Mouse (Mus musculus) cerebellum, adult 2 months (tissue): ENCODE measurements around the gene Gm12184. TPM values are rescaled to one million over a fixed set of nuclear protein-coding genes. Genes with fewer than 3 reads are reported as not detected.
"Not testable (repeated sequence)": the region's sequence is repeated elsewhere in the genome, so short reads cannot be mapped to it uniquely, and the experiment has no call there.

Experiments
- DNase-seq, 2 experiments: peaks; one replicate each; pipeline ENCODE4 v3.0.0; 2021
- H3K27ac ChIP-seq: fragments of 200-500 bp; 2 replicates; pipeline ENCODE4 v1.5.1; 2012; ENCODE audit warnings: low read length, control low read depth, inconsistent platforms; ENCODE audit not compliant: insufficient read depth
- H3K27me3 ChIP-seq: fragments of 200-500 bp; 2 replicates; pipeline ENCODE4 v1.6.1; 2012; ENCODE audit warnings: inconsistent platforms, mild to moderate bottlenecking, low read length, moderate library complexity; ENCODE audit not compliant: control insufficient read depth, insufficient read depth
- H3K4me1 ChIP-seq: fragments of 200-500 bp; 2 replicates; pipeline ENCODE4 v1.6.1; 2011; ENCODE audit warnings: low read length; ENCODE audit not compliant: control insufficient read depth, insufficient read depth
- H3K4me3 ChIP-seq: fragments of 200-500 bp; replicated peaks from 2 replicates; pipeline ENCODE3; 2011; ENCODE audit warnings: mild to moderate bottlenecking, low read depth, low read length, control low read depth; ENCODE audit not compliant: insufficient read depth
- CTCF ChIP-seq: fragments of 200-500 bp; IDR thresholded peaks from 2 replicates; pipeline ENCODE4 v1.5.1; 2011; ENCODE audit warnings: low read depth, mild to moderate bottlenecking, control low read depth, low read length, moderate library complexity, borderline replicate concordance; ENCODE audit not compliant: insufficient read depth
- POLR2A ChIP-seq: fragments of 200-500 bp; IDR thresholded peaks from 2 replicates; pipeline ENCODE4 v1.6.1; 2011; ENCODE audit warnings: low read length, control low read depth, borderline replicate concordance; ENCODE audit not compliant: insufficient read depth
- WGBS: fragments of 180-500 bp; shearing (Covaris S2); methylation state at CpG from one replicate; pipeline ENCODE4 v1.1.7; 2018; 5-methylcytosine and 5-hydroxymethylcytosine counted together
- polyA plus RNA-seq: library from polyadenylated mRNA; depleted of rRNA; stranded (reverse); fragments of >200 nt; gene quantifications from 2 replicates; pipeline ENCODE4 v1.2.3, GENCODE M21; 2012

The Gm12184 gene
- polyA plus RNA-seq, 1 experiment, result 30.1 TPM

GRCm38 (mm10) chr11:48852624-48853473, 26.4 kb upstream of the Gm12184 start:
- WGBS, result 2% methylated on average over 23 of the region's 23 CpGs
- 0 out of 2 replicates have a peak, but pooled peaks cover 4% of the 10 kb centered on the region for H3K4me1 ChIP-seq
- DNase-seq, result peak in 1 of 2 experiments; percentile 42

DNA sequence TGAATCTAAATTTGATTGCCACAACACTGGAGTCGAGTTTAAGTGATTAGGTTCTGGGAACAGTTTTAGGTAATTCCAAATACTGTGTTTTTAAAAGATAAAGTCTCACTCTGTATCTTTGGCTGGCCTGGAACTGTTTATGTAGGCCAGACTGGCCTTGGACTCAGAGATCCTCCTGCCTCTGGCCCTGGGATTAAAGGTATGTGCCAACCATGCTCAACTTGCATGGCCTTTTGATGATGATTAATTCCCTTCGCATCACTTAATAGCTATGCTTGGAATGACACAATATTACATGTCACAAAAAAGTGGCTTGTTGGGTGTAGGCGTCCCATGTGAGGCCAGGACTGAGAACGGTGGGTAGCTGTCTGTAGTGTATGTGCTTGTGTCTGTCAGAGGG, 25.7 kb upstream of the Gm12184 start:
- no peak for DNase-seq
- Histone ChIP-seq H3K27ac (no peak overlapping the region), H3K27me3 (no peaks in the 10 kb centered on the region), H3K4me1 (0 out of 2 replicates have a peak, but pooled peaks cover 4% of the 10 kb centered on the region), H3K4me3 (peak overlapping the region; percentile 68)
- no peak for TF ChIP-seq CTCF
- no peak for TF ChIP-seq POLR2A
- 65% methylated on average over 4 of the region's 4 CpGs for WGBS

More at GRCm38 (mm10) chr11:48852624-48853473, 26.4 kb upstream of the Gm12184 start:
- Histone ChIP-seq H3K27me3 (no peaks in the 10 kb centered on the region), H3K27ac (peak overlapping the region; percentile 25), H3K4me3 (peak overlapping the region; percentile 68)
- TF ChIP-seq CTCF (no peak), POLR2A (no peak)

GRCm38 (mm10) chr11:48851270-48851995, 25.0 kb upstream of the Gm12184 start:
- WGBS, result 85% methylated on average over 4 of the region's 4 CpGs
- no peaks in the 10 kb centered on the region for H3K27me3 ChIP-seq
- DNase-seq, result no peak

GRCm38 (mm10) chr11:48850240-48850639, 23.8 kb upstream of the Gm12184 start:
- DNase-seq, result no peak
- Histone ChIP-seq H3K27ac (no peak overlapping the region), H3K4me3 (no peak overlapping the region), H3K4me1 (0 out of 2 replicates have a peak, but pooled peaks cover 4% of the 10 kb centered on the region), H3K27me3 (no peaks in the 10 kb centered on the region)
- WGBS, result 45% methylated on average over 2 of the region's 2 CpGs
- no peak for TF ChIP-seq POLR2A
- no peak for TF ChIP-seq CTCF

More at GRCm38 (mm10) chr11:48851270-48851995, 25.0 kb upstream of the Gm12184 start:
- H3K4me3 ChIP-seq, result no peak overlapping the region
- TF ChIP-seq POLR2A (no peak), CTCF (peak; percentile 11; the same call in 1 of the 2 replicates)
- H3K4me1 ChIP-seq, result 0 out of 2 replicates have a peak, but pooled peaks cover 4% of the 10 kb centered on the region
- H3K27ac ChIP-seq, result no peak overlapping the region

DNA sequence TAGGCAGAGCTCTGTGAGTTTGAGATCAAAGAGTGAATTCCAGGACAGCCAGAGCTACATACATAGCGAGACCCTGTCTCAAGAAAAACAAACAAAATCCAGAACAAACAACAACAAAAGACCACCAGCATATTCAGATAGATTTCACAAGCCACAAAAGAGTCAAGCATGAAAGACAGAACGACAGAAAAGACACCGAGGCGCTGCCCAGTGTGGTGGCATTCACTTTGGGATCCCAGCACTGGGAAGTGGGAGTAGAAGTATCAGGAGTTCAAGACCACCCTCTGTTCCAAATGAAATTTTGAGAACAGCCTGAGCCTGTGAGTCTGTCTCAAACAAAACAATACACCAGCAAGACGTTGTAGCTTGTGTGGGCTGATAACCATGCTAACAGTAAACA, 20.4 kb upstream of the Gm12184 start:
- no peaks in the 10 kb centered on the region for H3K27me3 ChIP-seq
- H3K27ac ChIP-seq, result no peak overlapping the region
- WGBS, result 66% methylated on average over 5 of the region's 5 CpGs
- TF ChIP-seq CTCF (no peak), POLR2A (no peak)
- DNase-seq, result no peak
- H3K4me3 ChIP-seq, result no peak overlapping the region
- no peaks in the 10 kb centered on the region for H3K4me1 ChIP-seq

GRCm38 (mm10) chr11:48846362-48846761, 19.9 kb upstream of the Gm12184 start:
- H3K27ac ChIP-seq, H3K4me3 ChIP-seq, H3K27me3 ChIP-seq, DNase-seq, H3K4me1 ChIP-seq: not testable (repeated sequence)
- WGBS, result 74% methylated on average over 2 of the region's 2 CpGs

- 46% methylated on average over 13 of the region's 13 CpGs for WGBS
- Histone ChIP-seq H3K27me3 (no peaks in the 10 kb centered on the region), H3K27ac (no peak overlapping the region), H3K4me1 (no peaks in the 10 kb centered on the region), H3K4me3 (no peak overlapping the region)
- DNase-seq, result no peak
- TF ChIP-seq CTCF, result no peak
- TF ChIP-seq POLR2A, result no peak
Measured at GRCm38 (mm10) chr11:48845244-48845815, 18.9 kb upstream of the Gm12184 start.

- Histone ChIP-seq H3K4me3 (no peak overlapping the region), H3K27me3 (no peaks in the 10 kb centered on the region), H3K27ac (no peak overlapping the region), H3K4me1 (no peaks in the 10 kb centered on the region)
- peak in 1 of 2 experiments; percentile 58 for DNase-seq
- TF ChIP-seq CTCF (no peak), POLR2A (no peak)
- 34% methylated on average over 6 of the region's 6 CpGs for WGBS
Measured at GRCm38 (mm10) chr11:48844309-48844708, 17.9 kb upstream of the Gm12184 start.
